Mouse (Mus musculus) MEL (cell line): Measurements from ENCODE around the gene Proser3. TPM values are rescaled to one million over a fixed set of nuclear protein-coding genes. Genes with fewer than 3 reads are reported as not detected.

ENCODE experiments used
- DNase-seq: peaks from one replicate; pipeline ENCODE4 v3.0.0; 2011; ENCODE audit warnings: low read depth, low spot score
- H3K27ac ChIP-seq: 2 replicates; pipeline ENCODE4 v1.5.1; 2012; ENCODE audit warnings: low read depth, mild to moderate bottlenecking, control low read depth, low read length, moderate library complexity; ENCODE audit not compliant: control insufficient read depth
- H3K27me3 ChIP-seq, 2 experiments: fragments of 150-350 bp in 1 of 2; sonication (generic) in 1 of 2; 2 replicates each; pipeline ENCODE4 v1.6.1; 2012; ENCODE audit warnings: low read length in 2 of 2, mild to moderate bottlenecking in 2 of 2, improper control_type of control experiment in 1 of 2, moderate library complexity in 1 of 2; ENCODE audit not compliant: insufficient read depth in 2 of 2, control insufficient read depth in 1 of 2
- H3K36me3 ChIP-seq, 2 experiments: 2 replicates each; pipeline ENCODE4 v1.6.1; 2012 to 2014; ENCODE audit warnings: low read length in 2 of 2, improper control_type of control experiment in 1 of 2, inconsistent platforms in 1 of 2, mild to moderate bottlenecking in 1 of 2; ENCODE audit not compliant: insufficient read depth in 2 of 2, control insufficient read depth in 1 of 2
- H3K4me1 ChIP-seq, 2 experiments: fragments of 150-350 bp in 1 of 2; sonication (generic) in 1 of 2; 2 replicates each; pipeline ENCODE4 v1.6.1; 2012; ENCODE audit warnings: low read length in 2 of 2, improper control_type of control experiment in 1 of 2, mild to moderate bottlenecking in 1 of 2; ENCODE audit not compliant: insufficient read depth in 2 of 2, control insufficient read depth in 1 of 2
- H3K4me3 ChIP-seq, 2 experiments: fragments of 150-350 bp in 1 of 2; sonication (generic) in 1 of 2; 2 replicates each; pipeline ENCODE4 v1.5.1; 2012; ENCODE audit warnings: low read depth in 2 of 2, low read length in 2 of 2, mild to moderate bottlenecking in 2 of 2, moderate library complexity in 2 of 2, control low read depth in 1 of 2, improper control_type of control experiment in 1 of 2; ENCODE audit not compliant: control insufficient read depth in 1 of 2, insufficient read depth in 1 of 2
- H3K79me2 ChIP-seq: 2 replicates; pipeline ENCODE4 v1.6.1; 2012; ENCODE audit warnings: mild to moderate bottlenecking, low read length, moderate library complexity; ENCODE audit not compliant: control insufficient read depth, poor library complexity, insufficient read depth
- H3K9ac ChIP-seq: 2 replicates; pipeline ENCODE4 v1.6.1; 2012; ENCODE audit warnings: low read depth, mild to moderate bottlenecking, control low read depth, low read length, moderate library complexity; ENCODE audit not compliant: control insufficient read depth, poor library complexity, severe bottlenecking
- H3K9me3 ChIP-seq: fragments of 150-350 bp; sonication (generic); replicated peaks from 2 replicates; pipeline ENCODE4 v1.6.1; 2012; ENCODE audit warnings: mild to moderate bottlenecking, low read length, improper control_type of control experiment, moderate library complexity; ENCODE audit not compliant: insufficient read depth
- CHD1 ChIP-seq: IDR thresholded peaks from 2 replicates; pipeline ENCODE4 v1.6.1; 2012; ENCODE audit warnings: low read depth, mild to moderate bottlenecking, inconsistent platforms, low read length, improper control_type of control experiment
- ELF1 ChIP-seq: IDR thresholded peaks from 2 replicates; pipeline ENCODE4 v1.6.1; 2014; ENCODE audit warnings: low read depth, mild to moderate bottlenecking, inconsistent platforms, low read length, improper control_type of control experiment, moderate library complexity
- GATA1 ChIP-seq: IDR thresholded peaks from 2 replicates; pipeline ENCODE4 v1.6.1; 2011; ENCODE audit warnings: low read depth, low read length, improper control_type of control experiment
- KAT2A ChIP-seq: conservative IDR thresholded peaks from 2 replicates; pipeline ENCODE4 v1.6.1; 2012; ENCODE audit warnings: low read depth, low read length, improper control_type of control experiment, inconsistent platforms
- MAZ ChIP-seq: IDR thresholded peaks from 2 replicates; pipeline ENCODE4 v1.6.1; 2012; ENCODE audit warnings: low read depth, mild to moderate bottlenecking, inconsistent platforms, low read length, improper control_type of control experiment
- MXI1 ChIP-seq: IDR thresholded peaks from 2 replicates; pipeline ENCODE4 v1.6.1; 2011; ENCODE audit warnings: mild to moderate bottlenecking, low read depth, low read length, improper control_type of control experiment
- MYB ChIP-seq: IDR thresholded peaks from 2 replicates; pipeline ENCODE4 v1.6.1; 2011; ENCODE audit warnings: mild to moderate bottlenecking, low read depth, low read length, improper control_type of control experiment
- MYC ChIP-seq: IDR thresholded peaks from 2 replicates; pipeline ENCODE4 v1.6.1; 2011; ENCODE audit warnings: low read depth, mild to moderate bottlenecking, low read length, improper control_type of control experiment, moderate library complexity
- NELFE ChIP-seq: IDR thresholded peaks from 2 replicates; pipeline ENCODE4 v1.6.1; 2011; ENCODE audit warnings: low read depth, low read length, improper control_type of control experiment
- NRF1 ChIP-seq: IDR thresholded peaks from 2 replicates; pipeline ENCODE4 v1.6.1; 2014; ENCODE audit warnings: low read depth, mild to moderate bottlenecking, inconsistent platforms, low read length, improper control_type of control experiment, moderate library complexity; ENCODE audit not compliant: poor library complexity, insufficient read depth, severe bottlenecking
- POLR2AphosphoS2 ChIP-seq: IDR thresholded peaks from 2 replicates; pipeline ENCODE4 v1.6.1; 2011; ENCODE audit warnings: low read length, improper control_type of control experiment
- POLR2AphosphoS5 ChIP-seq: IDR thresholded peaks from 2 replicates; pipeline ENCODE4 v1.6.1; 2012; ENCODE audit warnings: low read depth, borderline replicate concordance, mild to moderate bottlenecking, inconsistent platforms, low read length, moderate library complexity, mixed read lengths
- RCOR1 ChIP-seq: IDR thresholded peaks from 2 replicates; pipeline ENCODE4 v1.6.1; 2012; ENCODE audit warnings: low read depth, mild to moderate bottlenecking, inconsistent platforms, low read length, improper control_type of control experiment
- SIN3A ChIP-seq: IDR thresholded peaks from 2 replicates; pipeline ENCODE4 v1.6.1; 2012; ENCODE audit warnings: low read length, improper control_type of control experiment, inconsistent platforms
- TCF12 ChIP-seq: IDR thresholded peaks from 2 replicates; pipeline ENCODE4 v1.6.1; 2014; ENCODE audit warnings: low read depth, mild to moderate bottlenecking, inconsistent platforms, low read length, improper control_type of control experiment, moderate library complexity
- UBTF ChIP-seq: IDR thresholded peaks from 2 replicates; pipeline ENCODE4 v1.6.1; 2012; ENCODE audit warnings: low read depth, mild to moderate bottlenecking, inconsistent platforms, low read length, improper control_type of control experiment, moderate library complexity, borderline replicate concordance; ENCODE audit not compliant: insufficient read depth
- USF2 ChIP-seq, 2 experiments: IDR thresholded peaks; 2 replicates each; pipeline ENCODE4 v1.6.1; 2011 to 2012; ENCODE audit warnings: improper control_type of control experiment in 2 of 2, low read length in 2 of 2, borderline replicate concordance in 1 of 2, inconsistent platforms in 1 of 2, low read depth in 1 of 2, mild to moderate bottlenecking in 1 of 2; ENCODE audit not compliant: insufficient read depth in 1 of 2
- ZC3H11A ChIP-seq: IDR thresholded peaks from 2 replicates; pipeline ENCODE4 v1.6.1; 2012; ENCODE audit warnings: low read depth, mild to moderate bottlenecking, inconsistent platforms, low read length, improper control_type of control experiment
- ZKSCAN1 ChIP-seq: IDR thresholded peaks from 2 replicates; pipeline ENCODE4 v1.6.1; 2012; ENCODE audit warnings: low read depth, mild to moderate bottlenecking, inconsistent platforms, low read length, improper control_type of control experiment, moderate library complexity
- ZMIZ1 ChIP-seq: IDR thresholded peaks from 2 replicates; pipeline ENCODE4 v1.6.1; 2012; ENCODE audit warnings: low read depth, mild to moderate bottlenecking, inconsistent platforms, low read length, improper control_type of control experiment, moderate library complexity
- ZNF384 ChIP-seq: IDR thresholded peaks from 2 replicates; pipeline ENCODE4 v1.6.1; 2012; ENCODE audit warnings: low read depth, mild to moderate bottlenecking, inconsistent platforms, low read length, improper control_type of control experiment
- polyA plus RNA-seq, 2 experiments: library from polyadenylated mRNA; stranded (reverse) in 1 of 2; unstranded in 1 of 2; fragments of >175 nt in 1 of 2; fragments of >200 nt in 1 of 2; gene quantifications; 2 replicates each; pipeline versions ENCODE4 v1.2.1 to v1.2.4; 2012; ENCODE audit warnings: low replicate concordance in 2 of 2, low read depth in 1 of 2; ENCODE audit not compliant: insufficient read length in 2 of 2, insufficient read depth in 1 of 2, missing spikeins in 1 of 2
- total RNA-seq: library from RNA; depleted of rRNA; stranded (reverse); fragments of 300-350 nt; gene quantifications from 2 replicates; pipeline ENCODE4 v1.2.3, GENCODE M21; 2012

Proser3 gene
- total and polyA plus RNA-seq, 3 experiments, result 2.3 to 8.9 TPM; not detected in 1

DNA sequence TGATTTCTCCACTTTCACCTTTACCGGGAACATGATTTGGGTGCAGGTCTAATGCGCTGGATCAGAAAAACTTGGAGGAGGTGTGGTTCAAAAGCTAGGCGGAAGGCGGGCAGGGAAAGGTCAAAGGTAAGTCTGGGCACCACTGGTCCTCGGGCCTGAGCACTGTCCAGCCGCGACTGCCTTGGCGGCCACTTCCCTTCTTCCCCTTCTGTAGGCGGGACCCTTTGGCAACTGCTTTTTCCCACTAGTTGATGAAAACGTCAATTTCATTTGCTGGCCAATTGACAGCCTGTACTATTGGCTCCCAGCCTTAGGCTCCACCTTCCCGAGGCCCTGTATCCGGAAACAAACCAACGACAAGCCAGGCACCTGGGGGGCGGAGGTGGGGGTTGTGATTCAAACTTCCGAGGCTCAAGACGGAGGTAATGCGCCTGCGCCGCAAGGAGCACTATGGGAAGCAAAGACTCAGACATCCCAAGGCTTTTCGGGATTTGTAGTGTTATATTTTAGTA lies 7.4 kb upstream of the Proser3 start, which contains the start of gene Lin37 (continued):
- TF ChIP-seq MYB (no peak), SIN3A (peak; percentile 95), ZMIZ1 (peak; percentile 60), RCOR1 (no peak), UBTF (no peak), MXI1 (peak; percentile 73), MAZ (peak; percentile 94), USF2 (IDR thresholded peaks at IDR 0.05; ENCODE audit: borderline replicate concordance in 1 of 2, insufficient read depth in 1 of 2, low read depth in 1 of 2, low read length in 2 of 2) (no peak), CHD1 (no peak)

GRCm38 (mm10) chr7:30558656-30559442 lies 6.8 kb upstream of the Proser3 start:
- TF ChIP-seq ELF1 (no peak), ZC3H11A (no peak), MYC (no peak), KAT2A (no peak), GATA1 (no peak), MAZ (no peak), ZKSCAN1 (no peak), SIN3A (no peak), MYB (no peak), TCF12 (no peak), NRF1 (no peak), NELFE (no peak), ZNF384 (no peak), POLR2AphosphoS5 (no peak), POLR2AphosphoS2 (no peak), MXI1 (no peak)
- DNase-seq, result peak; percentile 63
- Histone ChIP-seq H3K36me3 (peaks cover 0 to 8% of the 10 kb centered on the region in 2 experiments; a peak in 2 of 4 replicates), H3K9ac (peak overlapping the region; percentile 75), H3K27me3 (no peaks in the 10 kb centered on the region), H3K27ac (peak overlapping the region; percentile 56), H3K9me3 (no peaks in the 10 kb centered on the region), H3K4me1 (peaks cover 2 to 10% of the 10 kb centered on the region in 2 experiments; a peak in 2 of 4 replicates), H3K79me2 (peaks cover 18% of the 10 kb centered on the region), H3K4me3 (peak overlapping the region; percentile 80 to 85)
